Mouse (Mus musculus) activated CD4-positive, CD25-positive, alpha-beta regulatory T cell, adult 4 months (primary cell): ENCODE measurements around the gene Atp1a4. TPM values are rescaled to one million over a fixed set of nuclear protein-coding genes. Genes with fewer than 3 reads are reported as not detected.

Experiments
- ATAC-seq: one replicate; pipeline ENCODE4 v1.8.0; 2017
- polyA plus RNA-seq, 2 experiments: library from polyadenylated mRNA; unstranded; fragments of 100-300 nt; shearing (Covaris generic); gene quantifications; one replicate each; pipeline ENCODE4 v1.2.1; 2017

Gene Atp1a4
- polyA plus RNA-seq, 2 experiments from 2014 or later, result not detected

DNA sequence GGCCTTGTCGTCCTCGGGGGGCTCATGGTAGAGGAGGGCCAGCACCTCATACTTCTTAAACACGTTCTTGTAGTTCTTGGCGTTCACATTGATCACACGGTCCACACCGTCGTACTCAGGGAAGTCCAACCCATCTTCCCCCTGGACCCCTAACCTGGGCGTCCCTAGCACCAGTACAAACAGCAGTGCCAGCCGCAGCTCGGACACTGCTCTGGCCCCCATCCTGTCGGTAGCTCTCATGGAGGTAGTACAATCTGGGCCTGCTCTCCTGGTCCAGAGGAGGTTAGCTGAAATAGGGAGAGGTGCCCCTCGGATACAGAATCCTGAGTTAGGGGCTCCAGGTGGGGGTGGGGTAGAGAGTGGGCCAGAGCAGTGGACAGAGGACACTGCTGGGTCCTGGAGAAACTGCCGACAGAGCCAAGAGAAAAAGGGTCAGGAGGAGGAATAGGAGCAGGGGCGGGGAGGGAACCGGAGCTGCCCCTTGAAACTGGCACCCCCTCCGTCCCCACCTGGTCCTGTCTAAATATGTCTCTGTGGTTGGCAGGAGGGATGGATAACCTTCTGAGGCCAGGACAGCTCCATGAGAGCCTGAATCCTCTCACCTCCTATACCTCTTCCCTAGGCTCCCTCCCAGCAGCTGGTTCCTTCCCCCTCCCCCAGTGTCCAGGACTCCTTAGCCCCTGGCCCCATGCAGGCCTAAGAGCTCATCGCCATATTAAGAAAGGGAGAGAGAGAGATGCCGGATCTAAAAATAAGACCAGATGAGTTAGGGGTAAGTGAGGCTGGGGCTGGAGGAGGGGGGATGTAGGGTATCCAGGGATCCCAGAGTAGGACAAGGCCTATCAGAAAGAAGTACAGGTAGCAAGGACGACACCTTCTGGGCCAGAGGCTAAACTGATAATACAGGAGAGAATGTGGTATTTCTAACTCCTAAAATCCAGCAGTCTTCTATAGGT is 38.5 kb downstream of the Atp1a4 start, which contains the start of gene Casq1:
Gene Casq1, minus strand, starts transcription at position 418 of the 956 bp plus-strand sequence.
- no peak for ATAC-seq

GRCm38 (mm10) chr1:172218164-172218910 is 39.9 kb downstream of the Atp1a4 start:
- no peak for ATAC-seq

DNA sequence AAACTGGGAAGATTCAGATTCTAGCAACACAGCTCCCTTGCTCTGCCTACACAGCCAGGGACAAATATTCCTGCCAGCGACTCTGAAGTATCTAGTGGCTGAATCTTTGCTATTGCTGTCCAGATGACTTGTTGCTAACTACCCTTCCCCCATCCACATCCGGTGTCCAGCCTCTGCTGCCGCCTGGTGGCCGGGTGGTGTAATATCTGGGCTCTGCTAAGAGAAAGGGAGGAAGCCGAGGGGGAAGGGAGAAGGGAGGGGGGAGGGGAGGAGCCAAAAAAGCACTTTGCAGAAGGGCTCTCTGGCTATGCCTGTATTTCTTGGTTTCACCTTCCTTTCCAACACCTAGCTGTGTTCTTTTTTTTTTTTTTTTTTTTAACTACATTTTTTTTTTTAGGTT is 41.1 kb downstream of the Atp1a4 start:
- ATAC-seq, result peak; percentile 90

DNA sequence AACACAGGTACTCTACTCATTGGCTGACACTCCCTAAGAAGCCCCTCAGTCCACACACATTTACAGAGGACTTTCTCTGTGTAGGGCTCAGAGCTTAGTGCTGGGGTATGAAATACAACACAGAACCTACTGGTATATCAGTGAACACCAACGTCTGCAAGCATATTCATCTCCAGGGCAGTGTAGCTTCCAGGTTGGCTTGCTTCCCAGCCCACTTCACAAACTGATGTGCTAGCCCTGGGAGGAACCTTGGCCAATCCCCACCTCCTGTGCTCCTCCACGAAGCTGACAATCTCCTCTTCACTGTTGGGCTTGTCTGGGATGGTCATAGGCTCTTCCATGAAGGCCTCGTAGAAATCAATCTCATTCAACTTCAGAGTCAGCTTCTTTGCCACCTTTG is 43.5 kb downstream of the Atp1a4 start:
- ATAC-seq, result no peak

- no peak for ATAC-seq
These were observed 44.4 kb downstream of the Atp1a4 start for GRCm38 (mm10) chr1:172213771-172214170.

DNA sequence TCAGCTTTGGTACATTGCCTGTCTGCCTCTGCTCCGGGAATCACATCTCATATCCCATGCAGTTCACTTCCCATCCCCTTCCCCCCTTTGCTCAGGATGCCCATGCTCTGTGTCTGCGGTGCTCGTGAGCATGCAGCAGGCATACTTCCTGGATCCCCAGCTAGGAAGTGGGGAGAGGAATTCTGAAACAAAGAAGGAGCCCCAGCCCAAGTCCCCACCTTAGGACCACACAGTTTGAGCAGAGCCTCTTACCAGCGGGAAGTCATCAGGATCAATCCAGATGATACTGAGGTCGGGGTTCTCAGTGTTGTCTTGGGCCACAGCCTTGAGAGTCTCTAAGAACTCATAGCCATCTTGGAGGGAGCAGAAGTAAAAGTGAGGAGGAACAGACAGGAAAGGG is 45.4 kb downstream of the Atp1a4 start:
- ATAC-seq, result no peak

DNA sequence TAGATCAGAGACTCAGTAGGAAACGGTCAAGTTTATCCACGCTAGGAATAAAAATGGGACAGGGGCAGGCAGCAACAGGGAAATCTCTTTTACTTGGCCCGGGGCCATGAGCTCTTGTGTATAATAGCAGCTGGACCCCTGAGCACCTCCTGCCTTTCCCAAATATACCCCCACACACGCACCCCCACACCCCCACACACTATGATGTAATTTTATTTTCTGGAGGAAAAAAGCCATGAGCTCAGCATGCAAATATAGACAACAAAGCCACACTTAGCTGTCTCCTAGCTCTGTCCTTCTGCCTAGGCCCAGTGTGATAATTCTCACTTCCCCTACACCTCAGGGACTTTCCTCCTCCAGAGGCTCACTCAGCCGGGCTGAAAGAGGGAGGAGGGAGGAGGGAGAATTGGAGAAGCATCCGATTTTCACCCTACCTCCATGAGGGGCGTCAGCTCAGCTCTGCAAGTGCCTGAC is 51.1 kb downstream of the Atp1a4 start:
- no peak for ATAC-seq

- ATAC-seq, result peak; percentile 59
These were observed 51.9 kb downstream of the Atp1a4 start, which contains the start of gene Pea15a for GRCm38 (mm10) chr1:172206141-172206917. TSS of gene Pea15a (minus strand) at chr1:172206804.

GRCm38 (mm10) chr1:172205741-172206087 is 52.5 kb downstream of the Atp1a4 start:
- ATAC-seq, result peak; percentile 86

DNA sequence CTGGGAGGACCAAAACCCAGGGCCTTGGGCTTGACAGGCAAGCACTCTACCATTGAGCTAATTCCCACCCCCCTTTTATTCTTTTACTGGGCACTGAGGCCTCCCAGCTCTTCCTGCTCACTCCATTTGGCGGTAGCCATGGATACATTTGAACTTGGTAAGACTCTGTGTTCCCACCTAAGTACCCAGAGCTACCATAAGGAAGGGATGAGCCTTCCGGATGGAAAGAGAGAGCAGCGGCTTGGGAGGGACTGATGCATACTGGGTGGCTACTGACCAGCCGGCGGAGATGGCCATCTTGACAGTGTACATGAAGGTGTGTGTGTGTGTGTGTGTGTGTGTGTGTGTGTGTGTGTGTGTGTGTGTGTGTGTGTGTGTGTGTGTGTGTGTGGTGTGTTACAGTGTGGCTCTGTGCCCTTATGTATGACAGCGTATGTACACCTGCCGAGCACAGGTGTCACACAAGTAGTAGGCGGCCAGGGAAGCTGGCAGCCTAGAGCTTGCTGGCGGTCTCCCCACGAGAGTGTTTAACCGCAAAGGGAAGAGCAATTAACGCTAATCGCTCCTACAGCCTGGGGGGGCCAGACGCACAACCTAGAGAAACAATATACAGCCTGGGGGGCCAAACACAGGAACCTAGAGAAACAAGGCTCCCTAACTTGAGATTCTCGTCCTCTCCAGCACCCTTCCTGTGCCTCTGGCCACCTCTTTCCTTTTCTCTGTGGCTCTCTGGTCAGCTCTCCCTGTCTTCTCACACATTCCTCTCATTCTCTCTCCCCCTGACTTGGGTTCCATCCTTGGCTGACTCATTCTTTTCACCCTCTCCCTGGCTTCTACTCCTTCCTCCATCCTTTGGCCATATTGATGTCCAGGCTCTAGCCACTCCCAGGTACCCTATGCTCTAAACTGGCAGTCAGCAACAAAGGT is 53.1 kb downstream of the Atp1a4 start:
- ATAC-seq, result no peak

DNA sequence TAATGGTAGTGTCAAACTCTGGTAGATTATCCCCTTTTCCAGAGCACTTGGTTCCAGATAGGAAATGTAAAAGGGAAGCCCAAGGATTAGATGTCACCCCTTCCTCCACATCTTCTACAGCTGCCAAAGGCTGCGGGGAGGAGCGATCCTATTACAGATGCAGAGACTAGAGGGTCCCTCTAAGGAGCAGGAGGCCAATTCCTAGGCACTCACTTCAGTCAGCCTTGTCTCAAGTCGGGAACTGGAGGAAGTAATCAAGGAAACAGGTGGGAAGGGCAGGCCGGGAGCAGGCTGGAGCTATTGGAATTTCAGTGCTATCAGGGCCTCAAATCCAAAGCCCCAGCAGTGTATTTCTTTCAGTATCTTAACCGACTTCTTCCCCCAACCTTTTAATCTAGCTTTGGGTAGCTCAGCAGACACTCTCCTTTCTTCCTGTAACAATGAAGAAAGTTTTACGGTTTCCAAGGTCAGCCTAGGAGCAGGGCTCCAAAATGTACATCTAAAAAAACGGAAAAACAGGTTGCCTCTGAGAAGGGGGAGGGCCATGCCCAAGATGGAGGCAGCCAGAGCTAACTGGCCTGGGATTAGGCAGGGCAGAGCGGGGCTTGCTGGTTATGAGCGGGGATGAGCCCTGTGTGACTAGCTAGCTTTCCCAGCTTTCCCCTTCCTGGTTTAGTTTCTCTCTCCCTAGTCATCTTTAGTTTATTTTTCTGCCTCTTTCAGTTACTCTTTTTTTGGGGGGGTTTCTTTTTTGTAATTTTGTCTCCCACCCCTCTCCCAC is 54.0 kb downstream of the Atp1a4 start:
- ATAC-seq, result no peak

GRCm38 (mm10) chr1:172203566-172203965 is 54.6 kb downstream of the Atp1a4 start:
- no peak for ATAC-seq

DNA sequence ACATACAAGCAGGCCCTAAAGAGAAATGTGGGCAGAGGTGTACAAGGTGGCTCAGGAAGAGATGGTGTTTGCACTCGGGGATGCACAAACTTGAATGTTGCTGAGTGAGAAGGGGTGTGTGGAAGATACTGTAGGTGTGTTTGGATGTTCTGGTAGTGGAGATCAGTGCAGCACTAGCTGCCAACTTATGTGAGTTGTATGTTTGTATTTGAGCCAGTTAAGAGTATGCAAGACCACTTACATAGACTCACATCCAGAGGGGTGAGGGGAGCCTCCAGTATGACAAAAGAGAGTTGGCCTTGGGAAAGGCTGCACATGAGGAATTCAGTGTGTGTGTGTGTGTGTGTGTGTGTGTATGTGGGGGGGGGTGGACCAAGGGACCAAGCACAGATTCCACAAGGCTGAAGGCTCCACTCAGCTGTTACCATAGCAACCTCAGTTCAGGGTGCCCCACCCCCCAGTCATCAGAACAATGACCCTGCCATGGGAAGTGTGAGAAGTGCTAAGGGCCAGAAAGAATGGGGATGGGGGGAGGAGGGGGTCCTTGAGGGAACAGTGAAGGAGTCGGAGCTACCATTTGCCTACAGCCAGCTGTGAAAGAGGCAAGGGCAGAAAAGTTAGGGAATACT is 55.2 kb downstream of the Atp1a4 start:
- no peak for ATAC-seq

DNA sequence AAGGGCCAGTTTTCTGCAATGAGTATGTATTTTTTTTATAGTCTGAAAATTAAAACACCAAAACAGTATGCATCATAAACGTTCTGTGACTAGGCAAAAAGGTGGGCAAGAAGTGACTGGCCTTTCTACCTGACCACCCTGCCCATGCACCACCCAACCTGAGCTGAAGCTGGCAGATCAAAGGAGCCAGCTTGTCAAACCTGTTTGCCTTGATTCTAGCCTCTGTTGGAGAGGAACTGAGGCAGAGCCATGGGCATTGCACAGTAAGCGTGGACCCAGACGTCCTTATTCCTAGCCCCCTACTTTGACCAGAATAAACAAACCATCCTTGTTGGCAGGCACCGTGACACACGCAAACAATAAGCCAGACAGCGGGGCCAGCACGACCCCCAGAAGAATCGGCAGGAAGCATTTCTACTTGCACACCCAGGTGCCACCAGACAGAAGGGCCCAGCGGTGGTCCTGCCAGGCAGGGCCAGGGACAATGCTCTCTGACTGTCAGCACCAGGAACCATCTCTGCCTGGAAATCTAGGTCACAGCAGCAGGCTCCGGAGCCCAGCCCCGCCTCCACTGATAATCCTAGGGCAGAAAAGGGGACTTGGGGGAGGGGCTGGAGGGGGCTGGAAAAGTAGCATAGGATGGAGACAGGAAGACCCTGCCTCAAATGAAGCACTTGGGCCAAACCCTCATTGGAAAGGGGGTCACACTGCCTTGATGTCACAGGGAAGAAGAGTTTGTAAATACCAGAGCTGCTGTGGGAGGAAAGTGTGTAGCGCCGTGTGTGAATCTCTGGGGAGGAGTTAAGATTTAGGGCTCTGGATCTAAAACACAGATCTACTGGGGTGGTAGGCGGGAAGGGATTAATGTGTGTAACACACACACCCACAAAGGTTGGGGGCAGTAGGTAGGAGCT is 56.0 kb downstream of the Atp1a4 start:
- no peak for ATAC-seq

- ATAC-seq, result no peak
These were observed 57.3 kb downstream of the Atp1a4 start for GRCm38 (mm10) chr1:172200871-172201447.

DNA sequence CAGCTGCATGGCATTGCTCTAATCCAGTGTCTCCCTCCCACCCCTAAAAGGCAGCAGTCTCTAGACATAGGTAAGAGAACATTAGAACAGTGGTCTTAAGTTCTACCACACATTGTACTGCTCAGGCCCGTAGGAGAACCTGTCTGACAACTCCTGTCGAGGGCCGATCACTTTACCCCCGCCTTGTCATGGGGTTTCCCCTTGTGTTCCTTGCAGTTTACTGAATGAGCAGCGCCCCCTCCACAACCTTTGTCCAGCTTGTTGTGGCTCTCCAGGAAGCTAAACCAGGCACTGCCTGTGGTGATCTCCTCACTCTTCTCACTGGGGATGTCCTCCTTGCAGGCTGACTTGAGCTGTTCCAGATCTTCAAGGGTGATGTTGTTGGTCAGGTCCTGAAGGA is 58.1 kb downstream of the Atp1a4 start:
- no peak for ATAC-seq

DNA sequence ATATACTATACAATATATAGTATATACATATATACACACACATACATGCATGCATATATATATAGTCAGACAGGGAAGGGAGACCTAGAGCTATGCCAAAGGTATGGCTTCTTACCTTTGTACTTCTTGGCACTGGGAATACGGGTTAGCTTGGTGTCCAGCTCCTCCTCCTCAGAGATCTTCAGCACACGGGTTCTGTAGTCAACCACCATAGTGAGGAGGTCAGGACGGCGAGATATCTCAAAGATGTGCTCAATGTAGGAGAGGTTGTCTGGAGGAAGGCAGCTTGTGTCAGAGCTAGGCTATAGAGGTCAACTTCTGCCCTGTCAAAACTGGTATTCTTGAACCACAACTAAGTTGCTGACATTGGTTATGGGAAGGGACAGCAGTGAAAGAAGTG is 59.2 kb downstream of the Atp1a4 start:
- no peak for ATAC-seq

- ATAC-seq, result no peak
These were observed 59.9 kb downstream of the Atp1a4 start for GRCm38 (mm10) chr1:172198316-172198715.

- ATAC-seq, result no peak
These were observed 60.4 kb downstream of the Atp1a4 start for GRCm38 (mm10) chr1:172197851-172198250.
